Mouse (Mus musculus) frontal cortex, adult 2 months (tissue): ENCODE data around the gene Exosc2. TPM values are rescaled to one million over a fixed set of nuclear protein-coding genes. Genes with fewer than 3 reads are reported as not detected.

Source experiments
- DNase-seq, 2 experiments: peaks; one replicate each; pipeline ENCODE4 v3.0.0; 2022; ENCODE audit warnings: low spot score in 1 of 2; ENCODE audit errors: extremely low spot score in 1 of 2
- polyA plus RNA-seq: library from polyadenylated mRNA; depleted of rRNA; stranded (reverse); fragments of >200 nt; gene quantifications from 2 replicates; pipeline ENCODE4 v1.2.3, GENCODE M21; 2012; rRNA removed

The Exosc2 gene
- polyA plus RNA-seq, 1 experiment = 31.0 TPM

DNA sequence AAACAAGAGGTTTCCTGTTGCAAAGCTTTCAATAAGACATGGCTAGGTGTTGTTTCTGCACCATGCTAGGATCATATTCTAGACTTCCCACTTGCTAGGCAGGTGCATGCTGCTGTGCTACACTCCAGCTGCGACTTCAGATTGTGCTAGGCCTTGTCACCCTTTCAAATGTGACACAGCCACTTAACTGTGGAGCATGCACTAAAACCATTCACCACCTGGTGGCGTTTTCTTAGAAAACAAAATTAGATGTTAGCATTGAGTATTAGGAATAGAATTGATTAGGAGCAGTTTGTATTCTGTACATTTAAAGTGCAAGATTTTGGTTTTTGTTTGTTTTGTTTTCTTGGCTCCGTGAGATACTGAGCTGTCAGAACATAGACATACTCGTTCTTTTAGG is 50.3 kb downstream of the Exosc2 start:
- DNase-seq = peak in 1 of 2 experiments; percentile 49

DNA sequence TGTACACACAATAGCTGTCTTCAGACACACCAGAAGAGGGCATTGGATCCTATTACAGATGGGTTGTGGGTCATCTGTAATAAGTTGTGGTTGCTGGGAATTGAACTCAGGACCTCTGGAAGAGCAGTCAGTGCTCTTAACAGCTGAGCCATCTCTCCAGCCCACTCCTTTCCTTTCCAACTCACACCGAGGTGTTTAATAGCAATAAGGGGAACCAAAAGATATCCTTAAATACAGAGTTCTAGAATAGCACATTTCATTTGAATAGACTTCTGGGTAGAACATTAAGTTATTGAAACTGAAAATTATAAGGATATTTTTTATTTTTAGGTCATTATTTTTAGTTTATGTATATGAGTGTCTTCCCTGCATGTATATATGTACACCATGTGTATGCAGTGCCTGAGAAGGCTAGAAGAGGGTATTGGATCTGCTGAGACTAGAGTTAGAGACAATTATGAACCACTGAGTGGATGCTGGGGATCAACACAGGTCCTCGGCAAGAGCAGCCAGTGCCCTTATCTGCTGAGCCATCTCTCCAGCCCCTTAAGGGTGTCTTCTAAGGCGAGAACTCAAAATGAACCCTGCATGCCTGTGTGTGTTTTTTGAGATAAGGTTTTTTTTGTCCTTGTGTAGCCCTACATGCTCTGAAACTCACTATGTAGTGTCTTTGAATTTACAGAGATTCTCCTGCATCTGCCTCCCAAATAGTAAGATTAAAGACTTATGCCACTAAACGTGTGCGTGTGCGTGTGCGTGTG is 54.4 kb downstream of the Exosc2 start:
- no peak for DNase-seq

DNA sequence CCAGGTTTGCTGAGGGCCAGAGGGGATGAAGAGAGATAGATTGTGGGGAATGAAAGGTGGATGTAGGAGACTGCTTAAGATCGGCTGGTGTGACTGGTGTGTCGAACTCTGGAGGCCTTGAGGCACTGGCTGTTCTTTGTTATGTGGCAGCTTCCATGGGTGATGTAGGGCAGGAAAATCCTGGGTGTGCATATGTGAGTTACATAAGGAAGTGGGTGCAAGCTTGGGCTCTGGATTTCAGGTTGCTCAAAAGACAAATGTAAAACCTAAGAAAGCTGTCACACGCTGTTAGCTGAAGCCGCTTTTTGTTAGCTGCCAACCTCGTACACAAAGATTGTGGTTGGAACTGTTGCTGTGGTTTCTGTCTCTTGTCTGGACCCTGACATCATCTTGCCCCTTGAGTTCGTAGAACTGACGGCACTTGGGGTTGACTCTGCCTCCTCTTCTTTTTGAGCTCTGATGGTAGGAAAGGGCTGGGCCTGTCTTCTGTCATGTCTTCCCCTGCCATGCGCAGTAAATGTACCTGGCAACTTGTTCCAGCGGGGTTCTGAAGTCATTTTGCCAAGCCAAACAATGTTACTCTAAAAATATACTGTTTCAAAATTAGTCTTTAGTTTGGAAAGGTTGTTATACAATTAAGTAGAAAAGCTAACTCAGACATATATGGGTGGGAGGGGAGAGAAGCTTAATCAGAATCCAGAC is 57.2 kb downstream of the Exosc2 start:
- peak; percentile 41 to 56 for DNase-seq

DNA sequence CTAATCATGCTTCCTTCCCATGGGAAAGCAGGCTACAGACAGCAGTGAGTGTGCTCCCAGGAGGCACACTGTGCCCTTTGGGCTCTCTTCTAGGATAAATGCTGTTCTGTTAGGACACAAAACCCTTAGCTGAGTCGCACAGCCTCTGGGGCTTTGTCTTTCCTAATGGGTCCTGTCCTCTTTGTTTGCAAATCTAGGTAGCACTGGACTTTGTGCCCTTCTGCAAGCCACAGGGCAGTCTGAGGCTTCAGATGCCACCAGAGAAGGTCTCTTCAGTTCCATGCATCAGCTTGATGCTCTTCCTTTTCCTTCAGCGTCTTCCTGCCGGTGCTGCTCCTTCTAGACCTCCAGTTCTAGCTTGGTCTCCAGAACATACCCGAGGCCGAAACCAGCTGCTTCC is 60.1 kb downstream of the Exosc2 start:
- no peak for DNase-seq

Other genes starting within 250 kb of the Exosc2 start
- 32.4 and 40.1 TPM in 2 replicates for gene Ass1, start 200.5 kb upstream of the Exosc2 start, polyA plus RNA-seq
- 39.2 and 40.1 TPM in 2 replicates for gene Fubp3, start 98.1 kb upstream of the Exosc2 start, polyA plus RNA-seq
- gene Prdm12, start 30.7 kb upstream of the Exosc2 start, polyA plus RNA-seq = 0.21 and 0.46 TPM in 2 replicates
- 35.2 and 39.5 TPM in 2 replicates for gene Abl1, start 17.7 kb downstream of the Exosc2 start, polyA plus RNA-seq
- not detected in 2 replicates for gene Qrfp, start 139.9 kb downstream of the Exosc2 start, polyA plus RNA-seq
- gene Fibcd1, start 175.3 kb downstream of the Exosc2 start, polyA plus RNA-seq = 8.0 and 9.0 TPM in 2 replicates
- gene Lamc3, start 216.6 kb downstream of the Exosc2 start, polyA plus RNA-seq = 3.3 and 4.6 TPM in 2 replicates